Mouse (Mus musculus) left cerebral cortex, adult 8-10 months (tissue): Measurements from ENCODE around the gene Nlrc3. TPM values are rescaled to one million over a fixed set of nuclear protein-coding genes. Genes with fewer than 3 reads are reported as not detected.
A peak's percentile ranks its signal among the peaks of the same experiment; 100 is the strongest.

ENCODE experiments used
- DNase-seq, 2 experiments: peaks; one replicate each; pipeline ENCODE4 v3.0.0; 2022; ENCODE audit warnings: low spot score in 2 of 2
- microRNA-seq, 2 experiments: library from miRNA; unstranded; fragments of <30 nt; microRNA quantifications; one replicate each; pipeline ENCODE4 v1.2.0; 2022
- total RNA-seq, 4 experiments: library from RNA; stranded (reverse); gene quantifications; 2 replicates each; pipeline ENCODE4 v1.2.4; 2022

The Nlrc3 gene
- total RNA-seq, 4 experiments from 2014 or later = 1.6 to 2.6 (median 2.4) TPM

DNA sequence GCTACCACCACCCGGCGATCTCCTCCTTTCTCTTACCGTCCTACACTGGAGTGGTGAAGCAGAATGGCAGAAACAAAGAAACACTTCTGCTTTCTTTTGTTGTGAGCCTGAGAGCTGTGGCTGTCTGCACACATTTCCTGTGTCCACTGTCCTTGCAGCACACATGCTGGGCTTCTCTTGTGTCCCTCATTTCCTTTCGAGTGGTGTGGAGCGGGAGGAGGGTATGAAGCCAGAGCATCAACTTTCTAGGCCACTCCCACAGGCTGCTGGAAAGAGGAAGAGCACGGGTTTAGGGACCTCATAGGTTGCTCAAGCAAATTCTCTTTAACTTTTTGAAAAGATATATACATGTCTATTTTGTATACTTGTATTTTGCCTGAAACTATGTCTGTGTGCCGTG, 47.3 kb downstream of the Nlrc3 start:
- no peak for DNase-seq

DNA sequence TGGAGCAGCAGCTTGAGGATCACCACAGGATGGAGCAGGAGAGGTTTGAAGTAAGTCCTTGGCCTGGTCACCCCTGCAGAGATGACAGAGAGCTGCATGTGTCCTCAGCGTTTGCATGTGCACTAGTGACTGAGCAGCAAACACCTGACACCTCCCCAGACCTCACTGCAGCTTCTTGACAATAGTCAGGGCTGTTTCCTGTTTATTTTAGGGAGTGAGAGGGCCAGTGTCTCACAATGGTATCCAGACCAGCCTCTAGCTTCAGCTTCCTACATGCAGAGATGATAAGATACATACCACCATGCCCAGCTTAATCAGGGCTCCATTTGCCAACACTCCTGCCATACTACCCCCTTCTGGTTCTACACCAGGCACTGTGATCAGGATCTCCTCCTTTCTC, 47.9 kb downstream of the Nlrc3 start:
- no peak for DNase-seq

DNA sequence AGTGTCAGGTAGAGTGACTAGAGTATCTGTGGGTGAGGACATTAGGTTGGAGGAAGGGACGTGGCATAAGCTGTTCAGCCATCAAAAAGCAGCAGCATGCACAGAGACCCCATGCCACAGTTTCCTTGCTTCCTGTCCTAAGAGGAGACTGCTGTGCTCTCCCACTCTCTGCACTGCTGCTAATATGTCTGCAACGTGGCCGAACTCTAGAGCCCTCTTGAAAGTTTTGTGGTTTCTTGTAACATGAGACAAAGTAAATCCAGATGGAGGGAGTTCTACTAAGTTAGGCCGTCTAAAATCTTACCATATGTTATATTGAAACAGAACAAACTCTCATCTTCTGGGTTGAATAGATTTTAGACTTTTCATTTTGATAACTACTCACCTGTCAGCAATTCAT, 52.5 kb downstream of the Nlrc3 start:
- no peak for DNase-seq

DNA sequence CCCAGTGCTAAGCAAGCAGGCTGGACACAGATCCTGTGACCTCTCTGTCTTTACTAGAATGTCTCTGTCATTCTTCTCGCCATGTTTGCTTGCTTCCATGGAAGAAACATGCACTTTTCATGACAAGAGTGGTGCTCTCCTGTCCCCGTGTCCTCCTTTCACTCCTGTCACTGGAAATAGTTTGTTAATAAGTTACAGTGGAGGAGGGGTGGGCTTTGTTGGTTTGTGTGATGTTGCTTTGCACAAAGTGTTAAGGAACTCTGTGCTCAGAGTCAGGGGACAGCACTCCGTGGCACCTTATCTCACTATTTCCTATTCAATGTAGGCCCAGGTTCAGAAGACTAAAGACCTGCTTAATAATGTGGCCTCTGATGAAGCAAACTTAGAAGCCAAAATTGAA, 52.9 kb downstream of the Nlrc3 start:
- no peak for DNase-seq

DNA sequence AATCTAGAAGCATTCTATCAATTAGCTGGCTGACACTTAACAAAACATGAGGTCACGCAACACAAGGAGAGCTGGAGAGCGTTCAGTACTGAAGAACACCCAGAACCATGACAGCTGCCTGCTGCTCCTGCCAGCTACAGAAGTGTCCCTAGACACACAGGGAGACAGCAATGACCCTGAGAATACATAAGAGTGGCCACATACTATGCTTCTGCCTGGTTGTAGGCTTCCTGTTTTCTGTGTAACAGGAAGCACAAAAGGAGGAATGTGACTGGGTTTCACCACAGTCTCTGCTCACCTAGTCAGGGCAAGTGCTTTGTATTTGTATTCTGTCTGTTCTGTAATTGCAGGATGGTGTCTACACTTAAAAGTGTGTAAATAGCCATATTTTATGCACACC, 55.7 kb downstream of the Nlrc3 start:
- DNase-seq = no peak

DNA sequence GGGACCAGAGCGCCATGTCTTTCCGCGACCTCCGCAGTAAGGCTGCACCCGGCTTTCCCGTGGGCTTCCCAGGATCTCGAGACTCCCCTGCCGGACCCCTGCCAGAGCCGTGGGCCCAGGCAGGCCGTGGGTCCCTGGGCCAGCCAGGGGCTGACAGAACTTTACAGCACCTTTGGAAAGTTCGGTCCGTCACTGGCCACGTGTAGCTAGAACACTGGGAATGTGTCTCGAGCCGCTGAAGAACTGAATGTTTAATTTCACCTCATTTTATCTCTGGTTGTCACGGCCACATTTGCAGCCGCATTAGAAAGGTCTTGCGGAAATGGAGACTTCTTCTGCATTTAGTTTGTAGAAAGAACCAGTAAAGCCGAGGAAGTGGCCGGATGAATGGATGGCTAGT, 67.3 kb downstream of the Nlrc3 start:
- DNase-seq = no peak

DNA sequence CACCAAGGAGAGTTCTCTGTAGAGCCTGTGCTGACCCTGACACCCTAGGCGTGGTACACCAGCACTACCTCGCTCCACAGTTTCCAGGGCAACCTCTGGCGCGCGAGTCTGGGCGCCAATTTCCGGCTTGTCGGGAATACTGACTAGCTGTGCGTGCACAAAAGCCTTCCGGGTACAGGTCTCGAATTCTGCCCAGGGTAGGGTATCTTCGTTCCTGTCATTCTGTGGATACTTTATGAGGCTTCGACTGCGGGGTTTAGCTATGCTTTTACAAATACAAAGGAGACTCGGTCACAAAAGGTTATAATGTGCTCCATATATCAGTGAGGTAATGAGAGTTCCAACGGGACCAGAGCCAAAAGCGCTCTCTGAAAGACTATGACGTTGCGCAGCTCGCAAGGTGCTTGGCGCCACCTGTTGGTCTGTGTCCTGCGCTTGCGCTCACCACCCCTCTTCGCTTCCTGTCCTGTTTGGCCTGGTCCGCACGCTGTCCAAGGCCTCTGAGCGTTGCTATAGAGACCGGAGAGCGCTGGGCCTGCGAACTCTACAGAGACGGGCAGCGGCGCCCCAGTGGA, 67.8 kb downstream of the Nlrc3 start, which contains the start of the genes 1700037C18Rik and Cluap1:
Gene 1700037C18Rik, minus strand, starts transcription at position 153 of the 575 bp plus-strand sequence.
Gene Cluap1, plus strand, starts transcription at position 265 of the 575 bp plus-strand sequence.
- peak; percentile 87 to 94 for DNase-seq

DNA sequence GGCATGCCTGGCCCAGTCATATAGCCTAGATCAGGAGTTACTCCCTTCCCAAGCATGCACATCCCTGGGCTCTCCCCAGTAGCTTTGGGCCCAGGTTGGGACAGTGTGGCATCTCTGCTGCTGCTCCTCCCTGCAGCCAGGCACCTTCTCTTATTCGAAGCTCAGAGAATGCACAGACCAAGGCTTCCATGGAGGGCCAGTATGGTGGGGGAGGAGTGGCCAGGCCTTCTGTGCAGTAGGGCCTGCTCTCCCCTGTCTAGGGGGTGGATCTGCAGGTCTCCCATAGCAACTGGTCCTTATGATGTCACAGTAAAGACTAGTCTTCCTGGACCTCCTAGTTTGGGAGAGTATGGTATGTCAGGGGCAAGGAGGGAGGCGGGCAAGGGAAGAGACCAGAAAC, 69.0 kb downstream of the Nlrc3 start:
- DNase-seq = no peak

DNA sequence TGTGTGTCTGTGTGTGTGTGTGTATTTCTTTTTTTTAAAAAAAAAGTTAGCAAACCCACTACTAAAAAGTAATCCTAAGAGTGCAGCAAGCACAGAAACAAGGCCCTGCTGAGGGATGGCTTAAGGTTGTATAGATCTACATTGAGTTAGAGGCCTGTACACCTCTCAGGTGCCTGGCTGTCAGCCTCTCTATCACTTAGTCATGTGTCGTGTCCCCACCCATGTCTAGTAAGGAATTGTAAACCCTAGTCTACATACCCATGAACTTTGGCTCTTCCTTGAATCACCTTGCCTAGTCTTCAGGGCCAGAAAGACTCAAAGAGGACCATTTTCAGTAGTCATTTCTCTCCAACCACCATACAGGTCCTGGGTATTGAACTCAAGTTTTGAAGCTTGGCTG, 79.9 kb downstream of the Nlrc3 start:
- no peak for DNase-seq

DNA sequence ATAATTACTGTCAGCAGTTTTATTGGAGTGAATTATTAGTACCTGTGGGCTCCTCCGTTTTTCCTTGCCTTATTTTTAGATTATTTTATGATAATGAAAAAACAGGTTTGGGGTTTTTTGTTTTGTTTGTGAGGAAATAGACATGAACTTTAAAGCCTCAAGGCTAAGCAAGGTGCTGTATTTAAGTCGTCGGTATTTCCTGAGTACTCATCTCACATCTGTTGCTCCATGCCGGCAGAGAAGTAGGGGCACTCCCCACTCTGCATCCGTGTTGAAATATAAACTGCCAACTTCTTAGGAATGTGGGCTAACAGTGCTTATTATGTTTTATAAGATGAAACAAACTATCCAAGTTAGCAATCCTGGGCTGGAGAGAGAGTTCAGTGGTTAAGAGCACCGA, 80.4 kb downstream of the Nlrc3 start:
- no peak for DNase-seq

DNA sequence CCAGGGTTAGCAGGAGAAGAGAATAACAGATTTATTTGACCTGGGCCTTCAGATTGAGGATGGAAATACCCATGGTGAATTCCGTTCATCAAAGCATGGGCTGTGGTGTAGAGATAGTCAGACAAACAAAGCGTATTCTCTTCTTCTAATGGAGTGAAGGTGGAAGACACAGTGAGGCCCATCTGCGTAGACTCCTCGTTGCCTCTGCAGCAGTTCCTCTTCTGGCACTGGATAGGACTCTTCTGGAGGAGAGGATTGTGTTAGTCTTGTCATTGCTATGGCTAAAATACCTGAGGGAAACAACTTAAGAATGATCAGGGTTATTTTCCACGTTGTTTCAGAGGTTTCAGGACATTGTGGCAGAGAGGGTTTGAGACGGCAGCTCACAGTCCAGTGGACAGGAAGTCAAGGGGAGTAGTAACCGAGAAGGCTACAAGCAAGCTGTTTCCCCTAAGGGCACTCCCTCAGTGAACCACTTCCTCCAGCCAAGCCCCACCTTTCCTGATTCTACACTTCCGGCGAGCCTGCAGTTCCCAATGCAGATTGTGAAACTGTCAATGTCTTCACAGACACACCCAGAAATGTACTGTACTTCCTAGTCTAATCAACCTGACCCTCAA, 81.1 kb downstream of the Nlrc3 start:
- no peak for DNase-seq

Small RNAs within 50 kb of the gene (microRNA-seq; reads per million reads assigned to microRNA genes)
- gene Gm23493 = 0 reads per million in 2 experiments

Other genes starting within 250 kb of the Nlrc3 start
- gene Zfp263, start 232.5 kb downstream of the Nlrc3 start, total RNA-seq = 10 to 100 TPM; 19.0 to 20.2 (median 19.6) TPM
- gene Olfr15, start 145.8 kb downstream of the Nlrc3 start, total RNA-seq = not detected
- gene Zfp174, start 129.4 kb downstream of the Nlrc3 start, total RNA-seq = 1 to 10 TPM; 4.2 to 5.3 (median 4.7) TPM
- gene Naa60, start 104.3 kb downstream of the Nlrc3 start, total RNA-seq = 100 to 1,000 TPM; 109 to 146 (median 127) TPM
- gene Zfp597, start 92.1 kb downstream of the Nlrc3 start, total RNA-seq = 10 to 100 TPM; 26.0 to 29.7 (median 27.4) TPM
- 1 to 10 TPM in 2 of 4 experiments, under 1 TPM in 1, not detected in 1; 0.96 to 1.2 (median 1.0) TPM for gene Gm20695, start 92.0 kb downstream of the Nlrc3 start, total RNA-seq
- 10 to 100 TPM in 1 of 4 experiments, 1 to 10 TPM in 3; 7.9 to 12.0 (median 8.6) TPM for gene 1700037C18Rik, start 67.9 kb downstream of the Nlrc3 start, total RNA-seq
- gene Cluap1, start 67.8 kb downstream of the Nlrc3 start, total RNA-seq = 10 to 100 TPM; 23.0 to 30.6 (median 28.1) TPM
- 10 to 100 TPM; 46.2 to 51.1 (median 47.8) TPM for gene Slx4, start 27.1 kb upstream of the Nlrc3 start, total RNA-seq
- not detected for gene Dnase1, start 60.3 kb upstream of the Nlrc3 start, total RNA-seq
- gene Trap1, start 101.2 kb upstream of the Nlrc3 start, total RNA-seq = 10 to 100 TPM; 69.8 to 76.9 (median 73.8) TPM
- 10 to 100 TPM; 73.3 to 76.9 (median 74.6) TPM for gene Crebbp, start 237.4 kb upstream of the Nlrc3 start, total RNA-seq